Mouse (Mus musculus) retina, postnatal 1 day (tissue): Measurements from ENCODE around the gene Bri3bp.
"Not testable (repeated sequence)": the region's sequence is repeated elsewhere in the genome, so short reads cannot be mapped to it uniquely, and the experiment has no call there.

ENCODE experiments used
- DNase-seq: peaks from one replicate; pipeline ENCODE4 v3.0.0-alpha.2; 2012

Gene Bri3bp

GRCm38 (mm10) chr5:125487375-125488115 is 46.2 kb downstream of the Bri3bp start:
- peak; percentile 92 for DNase-seq

- peak; percentile 75 for DNase-seq
Measured at GRCm38 (mm10) chr5:125488116-125488455, 46.7 kb downstream of the Bri3bp start.

DNA sequence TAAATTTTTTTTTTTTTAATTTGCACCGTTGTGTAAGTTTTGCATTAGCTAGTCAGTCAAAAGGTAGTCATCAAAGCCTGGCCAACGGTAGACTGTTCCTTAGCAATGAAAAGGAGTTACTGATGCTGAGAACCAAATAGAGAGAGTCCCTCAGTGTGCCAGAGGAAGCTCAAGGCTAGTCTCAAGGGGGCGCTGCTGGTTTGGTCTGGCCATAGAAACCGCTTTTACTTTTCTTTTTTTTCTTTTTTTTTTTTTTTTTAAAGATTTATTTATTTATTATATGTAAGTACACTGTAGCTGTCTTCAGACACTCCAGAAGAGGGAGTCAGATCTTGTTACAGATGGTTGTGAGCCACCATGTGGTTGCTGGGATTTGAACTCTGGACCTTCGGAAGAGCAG is 47.6 kb downstream of the Bri3bp start:
- DNase-seq, result not testable (repeated sequence)

DNA sequence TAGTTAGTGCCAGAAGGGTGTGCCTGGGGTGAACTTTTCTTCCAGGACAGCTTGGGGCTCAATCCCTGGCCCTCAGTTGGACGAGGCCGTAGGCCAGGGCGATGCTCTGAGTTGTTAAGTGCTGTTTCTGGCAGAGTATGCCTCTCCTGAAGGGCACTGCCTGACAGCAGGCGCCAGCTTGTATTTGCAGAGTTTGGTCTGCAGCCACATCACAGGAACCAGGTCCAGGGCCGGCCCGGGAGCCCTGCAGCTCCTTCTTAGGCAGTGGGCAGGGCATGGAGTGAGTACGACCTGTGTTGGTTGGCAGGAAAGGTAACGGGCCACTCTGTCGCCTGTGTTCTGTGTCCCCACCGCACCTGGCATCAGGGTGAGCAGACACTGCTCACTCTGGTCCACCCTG is 49.7 kb downstream of the Bri3bp start:
- no peak for DNase-seq

GRCm38 (mm10) chr5:125492379-125493092 is 51.2 kb downstream of the Bri3bp start:
- DNase-seq, result no peak

- no peak for DNase-seq
Measured at GRCm38 (mm10) chr5:125493093-125493423, 51.7 kb downstream of the Bri3bp start.

GRCm38 (mm10) chr5:125495655-125496054 is 54.3 kb downstream of the Bri3bp start:
- DNase-seq, result no peak

GRCm38 (mm10) chr5:125497821-125498600 is 56.6 kb downstream of the Bri3bp start:
- DNase-seq, result peak; percentile 75

DNA sequence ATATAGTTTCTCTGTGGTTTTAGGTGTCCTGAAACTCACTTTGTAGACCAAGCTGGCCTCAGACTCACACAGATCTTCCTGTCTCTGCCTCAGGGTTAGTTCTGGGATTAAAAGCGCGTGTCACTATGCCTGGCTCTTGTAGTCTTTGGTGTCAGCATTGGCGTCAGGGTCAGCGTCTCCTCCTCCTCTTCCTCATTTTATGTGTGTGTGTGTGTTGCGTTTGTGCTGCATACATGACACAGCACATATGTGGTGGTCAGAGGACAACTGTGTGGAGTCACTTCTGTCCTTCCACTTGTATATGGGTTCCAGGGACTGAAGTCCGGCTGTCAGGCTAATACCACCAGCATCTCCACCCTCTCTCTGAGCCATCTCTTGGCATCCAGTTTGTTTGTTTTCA is 60.1 kb downstream of the Bri3bp start:
- no peak for DNase-seq

GRCm38 (mm10) chr5:125502186-125502585 is 60.8 kb downstream of the Bri3bp start:
- DNase-seq, result no peak

GRCm38 (mm10) chr5:125503628-125504027 is 62.3 kb downstream of the Bri3bp start:
- DNase-seq, result no peak

GRCm38 (mm10) chr5:125504692-125505091 is 63.3 kb downstream of the Bri3bp start:
- no peak for DNase-seq

DNA sequence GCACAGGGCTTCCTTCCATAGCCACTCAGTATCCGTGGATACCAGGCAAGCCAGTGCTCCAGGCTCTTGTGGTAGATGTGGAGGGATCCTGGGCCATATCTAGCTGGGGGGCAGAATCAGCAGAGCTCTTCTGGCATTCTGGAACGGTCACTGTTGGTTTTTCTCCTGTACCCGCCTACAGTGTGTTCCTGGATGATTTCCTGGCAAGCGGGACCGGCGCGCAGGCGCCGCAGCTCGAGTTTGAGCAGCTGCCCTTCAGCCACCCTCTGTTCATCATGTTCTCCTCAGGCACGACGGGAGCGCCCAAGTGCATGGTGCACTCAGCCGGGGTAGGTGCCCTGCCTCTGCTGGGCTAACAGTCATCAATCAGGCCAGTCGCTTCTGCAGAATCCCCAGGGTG is 64.6 kb downstream of the Bri3bp start:
- no peak for DNase-seq

DNA sequence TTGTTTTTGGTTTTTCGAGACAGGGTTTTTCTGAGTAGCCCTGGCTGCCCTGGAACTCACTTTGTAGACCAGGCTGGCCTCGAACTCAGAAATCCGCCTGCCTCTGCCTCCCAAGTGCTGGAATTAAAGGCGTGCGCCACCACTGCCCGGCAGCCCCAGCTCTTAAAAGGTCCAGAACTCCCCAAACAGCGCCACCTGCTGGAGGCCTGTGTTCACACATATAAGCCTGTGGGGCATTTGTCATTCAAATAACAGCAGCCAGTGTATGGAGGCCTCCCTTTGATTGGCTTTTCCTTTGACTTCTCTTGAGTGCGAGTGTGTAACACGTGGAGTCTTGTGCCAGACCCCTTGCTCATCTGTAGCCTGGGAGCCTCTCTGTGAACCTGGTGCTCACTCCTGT is 66.2 kb downstream of the Bri3bp start:
- peak; percentile 35 for DNase-seq

GRCm38 (mm10) chr5:125508006-125508405 is 66.6 kb downstream of the Bri3bp start:
- DNase-seq, result no peak

- DNase-seq, result peak; percentile 66
Measured at GRCm38 (mm10) chr5:125509541-125509940, 68.2 kb downstream of the Bri3bp start.
